Mouse (Mus musculus) brown adipose tissue, adult 24 weeks (tissue): ENCODE data around the gene Gm13290. TPM values are rescaled to one million over a fixed set of nuclear protein-coding genes. Genes with fewer than 3 reads are reported as not detected.
"Not testable (repeated sequence)": the region's sequence is repeated elsewhere in the genome, so short reads cannot be mapped to it uniquely, and the experiment has no call there.

ENCODE experiments used
- H3K27ac ChIP-seq: fragments of 200-500 bp; replicated peaks from 2 replicates; pipeline ENCODE4 v1.5.1; 2012; ENCODE audit warnings: low read depth, mild to moderate bottlenecking, low read length
- H3K4me1 ChIP-seq: fragments of 200-500 bp; 2 replicates; pipeline ENCODE4 v1.6.1; 2012; ENCODE audit warnings: low read length, mixed read lengths; ENCODE audit not compliant: control insufficient read depth, insufficient read depth, insufficient read length
- H3K4me3 ChIP-seq: fragments of 200-500 bp; 2 replicates; pipeline ENCODE4 v1.5.1; 2012; ENCODE audit warnings: low read depth, mild to moderate bottlenecking, low read length, moderate library complexity; ENCODE audit not compliant: insufficient read depth
- polyA plus RNA-seq: library from polyadenylated mRNA; stranded (reverse); fragments of >200 nt; gene quantifications from 2 replicates; pipeline ENCODE4 v1.2.4, GENCODE M21; 2012; ENCODE audit not compliant: missing spikeins, insufficient read depth, insufficient read length

Gene Gm13290
- polyA plus RNA-seq, 1 experiment: not detected

GRCm38 (mm10) chr4:88805231-88805630 is 31.6 kb downstream of the Gm13290 start, which contains the start of gene Gm13288:
Gene Gm13288, plus strand, starts transcription at chr4:88805531.
- not testable (repeated sequence) for H3K4me1 ChIP-seq, H3K27ac ChIP-seq, H3K4me3 ChIP-seq

GRCm38 (mm10) chr4:88805761-88806160 is 32.1 kb downstream of the Gm13290 start:
- not testable (repeated sequence) for H3K4me1 ChIP-seq, H3K4me3 ChIP-seq

DNA sequence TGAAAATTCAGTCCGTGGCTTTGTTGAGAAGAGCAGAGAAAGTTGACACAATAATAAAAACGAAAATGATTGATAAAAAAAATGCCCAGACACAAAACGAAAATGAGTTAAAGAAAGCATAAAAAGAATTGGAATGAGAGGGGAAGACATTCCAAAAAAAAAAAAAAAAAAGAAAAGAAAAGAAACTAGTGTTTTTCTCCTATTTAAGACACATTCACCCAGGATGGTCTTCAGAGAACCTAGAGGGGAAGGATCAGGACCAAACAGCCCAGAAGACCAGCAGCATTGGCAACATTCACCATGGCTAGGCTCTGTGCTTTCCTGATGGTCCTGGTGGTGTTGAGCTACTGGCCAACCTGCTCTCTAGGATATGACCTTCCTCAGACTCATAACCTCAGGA is 42.3 kb downstream of the Gm13290 start, which contains the start of gene Ifna7:
Ifna7 (plus strand) TSS at position 301 of the 400 bp plus-strand sequence.
- Histone ChIP-seq H3K27ac (no peak within 1 kb of the TSS), H3K4me3 (no peak within 1 kb of the TSS), H3K4me1 (no peaks in the 10 kb centered on the region)

More at GRCm38 (mm10) chr4:88805761-88806160, 32.1 kb downstream of the Gm13290 start:
- not testable (repeated sequence) for H3K27ac ChIP-seq

GRCm38 (mm10) chr4:88819659-88820058 is 46.0 kb downstream of the Gm13290 start, which contains the start of gene Ifna11:
Gene Ifna11, plus strand, starts transcription at chr4:88819959.
- Histone ChIP-seq H3K27ac (no peak within 1 kb of the TSS), H3K4me3 (no peak within 1 kb of the TSS), H3K4me1 (no peaks in the 10 kb centered on the region)

GRCm38 (mm10) chr4:88822995-88823394 is 49.4 kb downstream of the Gm13290 start:
- Histone ChIP-seq H3K4me1 (no peaks in the 10 kb centered on the region), H3K4me3 (no peak overlapping the region), H3K27ac (no peak overlapping the region)

Other genes starting within 250 kb of the Gm13290 start
- gene Ifna15, start 215.6 kb upstream of the Gm13290 start, polyA plus RNA-seq: not detected in 2 replicates
- gene Ifna14, start 202.0 kb upstream of the Gm13290 start, polyA plus RNA-seq: not detected in 2 replicates
- not detected in 2 replicates for gene Ifna9, start 181.4 kb upstream of the Gm13290 start, polyA plus RNA-seq
- not detected in 2 replicates for gene Ifna12, start 170.5 kb upstream of the Gm13290 start, polyA plus RNA-seq
- not detected in 2 replicates for gene C87499, start 139.4 kb upstream of the Gm13290 start, polyA plus RNA-seq
- gene Ifna13, start 129.4 kb upstream of the Gm13290 start, polyA plus RNA-seq: not detected in 2 replicates
- gene Ifna16, start 96.9 kb upstream of the Gm13290 start, polyA plus RNA-seq: not detected in 2 replicates
- gene Ifna2, start 89.9 kb upstream of the Gm13290 start, polyA plus RNA-seq: not detected in 2 replicates
- not detected in 2 replicates for gene Ifnab, start 82.5 kb upstream of the Gm13290 start, polyA plus RNA-seq
- not detected in 2 replicates for gene Gm26566, start 52.0 kb upstream of the Gm13290 start, polyA plus RNA-seq
- gene Klhl9, start 51.4 kb upstream of the Gm13290 start, polyA plus RNA-seq: 37.8 and 44.9 TPM in 2 replicates
- not detected in 2 replicates for gene Gm13271, start 19.0 kb upstream of the Gm13290 start, polyA plus RNA-seq
- not detected in 2 replicates for gene Gm13283, start 13.7 kb upstream of the Gm13290 start, polyA plus RNA-seq
- gene Gm13289, start 3.1 kb downstream of the Gm13290 start, polyA plus RNA-seq: not detected in 2 replicates
- gene Gm13272, start 6.0 kb downstream of the Gm13290 start, polyA plus RNA-seq: not detected in 2 replicates
- not detected in 2 replicates for gene Ifnz, start 8.3 kb downstream of the Gm13290 start, polyA plus RNA-seq
- gene Gm13276, start 11.9 kb downstream of the Gm13290 start, polyA plus RNA-seq: not detected in 2 replicates
- gene Gm13277, start 14.8 kb downstream of the Gm13290 start, polyA plus RNA-seq: not detected in 2 replicates
- gene Gm13278, start 17.7 kb downstream of the Gm13290 start, polyA plus RNA-seq: not detected in 2 replicates
- not detected in 2 replicates for gene Gm13275, start 20.7 kb downstream of the Gm13290 start, polyA plus RNA-seq
- gene Gm13279, start 23.6 kb downstream of the Gm13290 start, polyA plus RNA-seq: not detected in 2 replicates
- gene Gm13285, start 25.8 kb downstream of the Gm13290 start, polyA plus RNA-seq: not detected in 2 replicates
- gene Gm13287, start 29.4 kb downstream of the Gm13290 start, polyA plus RNA-seq: not detected in 2 replicates
- not detected in 2 replicates for gene Gm13288, start 31.7 kb downstream of the Gm13290 start, polyA plus RNA-seq
- not detected in 2 replicates for gene Ifna7, start 42.4 kb downstream of the Gm13290 start, polyA plus RNA-seq
- not detected in 2 replicates for gene Ifna11, start 46.1 kb downstream of the Gm13290 start, polyA plus RNA-seq
- gene Ifna6, start 53.6 kb downstream of the Gm13290 start, polyA plus RNA-seq: not detected in 2 replicates
- gene Ifna5, start 61.7 kb downstream of the Gm13290 start, polyA plus RNA-seq: not detected in 2 replicates
- not detected in 2 replicates for gene Ifna4, start 68.0 kb downstream of the Gm13290 start, polyA plus RNA-seq
- gene Ifna1, start 76.3 kb downstream of the Gm13290 start, polyA plus RNA-seq: not detected in 2 replicates
- not detected in 2 replicates for gene Ifne, start 106.4 kb downstream of the Gm13290 start, polyA plus RNA-seq